Mouse (Mus musculus) cortical plate, adult 2 months (tissue): ENCODE data around the gene Uhrf1. TPM values are rescaled to one million over a fixed set of nuclear protein-coding genes. Genes with fewer than 3 reads are reported as not detected.

Source experiments
- H3K27ac ChIP-seq: fragments of 200-500 bp; 2 replicates; pipeline ENCODE4 v1.5.1; 2012; ENCODE audit warnings: low read length, control low read depth, inconsistent platforms; ENCODE audit not compliant: insufficient read depth
- H3K4me1 ChIP-seq: fragments of 200-500 bp; 2 replicates; pipeline ENCODE4 v1.6.1; 2011; ENCODE audit warnings: low read length; ENCODE audit not compliant: control insufficient read depth, insufficient read depth
- H3K4me3 ChIP-seq: fragments of 200-500 bp; 2 replicates; pipeline ENCODE4 v1.5.1; 2011; ENCODE audit warnings: mild to moderate bottlenecking, low read length, control low read depth; ENCODE audit not compliant: insufficient read depth
- CTCF ChIP-seq: fragments of 200-500 bp; IDR thresholded peaks from 2 replicates; pipeline ENCODE4 v1.5.1; 2011; ENCODE audit warnings: mild to moderate bottlenecking, control low read depth, low read length; ENCODE audit not compliant: insufficient read depth; ENCODE audit errors: extremely low read depth
- POLR2A ChIP-seq: fragments of 200-500 bp; IDR thresholded peaks from 2 replicates; pipeline ENCODE4 v1.6.1; 2011; ENCODE audit warnings: mild to moderate bottlenecking, low read length, control low read depth; ENCODE audit not compliant: insufficient read depth; ENCODE audit errors: extremely low read depth
- polyA plus RNA-seq: library from polyadenylated mRNA; depleted of rRNA; stranded (reverse); fragments of >200 nt; gene quantifications from 2 replicates; pipeline ENCODE4 v1.2.3, GENCODE M21; 2012

Uhrf1 gene
- polyA plus RNA-seq, 1 experiment = 1.8 TPM

- Histone ChIP-seq H3K27ac (no peak overlapping the region), H3K4me3 (no peak overlapping the region), H3K4me1 (peaks cover 1% of the 10 kb centered on the region; the same call in 1 of the 2 replicates)
- TF ChIP-seq CTCF (no peak), POLR2A (no peak)
These were observed 9.8 kb upstream of the Uhrf1 start for GRCm38 (mm10) chr17:56293291-56293690.

- no peak for TF ChIP-seq CTCF
- TF ChIP-seq POLR2A = no peak
- H3K4me3 ChIP-seq = no peak overlapping the region
- H3K4me1 ChIP-seq = peaks cover 1% of the 10 kb centered on the region; the same call in 1 of the 2 replicates
- H3K27ac ChIP-seq = no peak overlapping the region
These were observed 8.9 kb upstream of the Uhrf1 start for GRCm38 (mm10) chr17:56294241-56294640.

- H3K4me1 ChIP-seq = no peaks in the 10 kb centered on the region
- TF ChIP-seq CTCF (no peak), POLR2A (no peak)
- H3K27ac ChIP-seq = no peak overlapping the region
- H3K4me3 ChIP-seq = no peak overlapping the region
These were observed 6.9 kb upstream of the Uhrf1 start for GRCm38 (mm10) chr17:56296201-56296600.

GRCm38 (mm10) chr17:56298238-56298637, 4.9 kb upstream of the Uhrf1 start:
- Histone ChIP-seq H3K4me3 (no peak overlapping the region), H3K4me1 (no peaks in the 10 kb centered on the region), H3K27ac (no peak overlapping the region)
- TF ChIP-seq CTCF (no peak), POLR2A (no peak)

- Histone ChIP-seq H3K27ac (no peak within 1 kb of the TSS), H3K4me3 (no peak within 1 kb of the TSS), H3K4me1 (no peaks in the 10 kb centered on the region)
- TF ChIP-seq CTCF = no peak
- TF ChIP-seq POLR2A = no peak
These were observed 2.9 kb upstream of the Uhrf1 start, which contains the start of gene Arrdc5 for GRCm38 (mm10) chr17:56300186-56300585. Arrdc5 (minus strand) TSS chr17:56300286.

- H3K27ac ChIP-seq = no peak overlapping the region
These were observed 641 bp upstream of the Uhrf1 start for GRCm38 (mm10) chr17:56302363-56302996.

GRCm38 (mm10) chr17:56303847-56304586, 896 bp downstream of the Uhrf1 start:
- Histone ChIP-seq H3K4me1 (no peaks in the 10 kb centered on the region), H3K4me3 (peak overlapping the region; percentile 33), H3K27ac (no peak overlapping the region)
- TF ChIP-seq POLR2A (no peak), CTCF (no peak)

More at GRCm38 (mm10) chr17:56302363-56302996, 641 bp upstream of the Uhrf1 start:
- H3K4me1 ChIP-seq = no peaks in the 10 kb centered on the region
- H3K4me3 ChIP-seq = no peak overlapping the region
- TF ChIP-seq POLR2A (no peak), CTCF (no peak)

GRCm38 (mm10) chr17:56304718-56305117, 1.6 kb downstream of the Uhrf1 start:
- Histone ChIP-seq H3K4me3 (peak overlapping the region; percentile 33; the same call in 1 of the 2 replicates), H3K27ac (no peak overlapping the region), H3K4me1 (no peaks in the 10 kb centered on the region)
- no peak for TF ChIP-seq CTCF
- TF ChIP-seq POLR2A = no peak

- no peaks in the 10 kb centered on the region for H3K4me1 ChIP-seq
- TF ChIP-seq POLR2A = no peak
- no peak for TF ChIP-seq CTCF
- no peak overlapping the region for H3K27ac ChIP-seq
- no peak overlapping the region for H3K4me3 ChIP-seq
These were observed 2.0 kb downstream of the Uhrf1 start for GRCm38 (mm10) chr17:56305156-56305555.

- H3K4me3 ChIP-seq = no peak overlapping the region
- H3K4me1 ChIP-seq = no peaks in the 10 kb centered on the region
- H3K27ac ChIP-seq = no peak overlapping the region
- no peak for TF ChIP-seq POLR2A
- TF ChIP-seq CTCF = peak; percentile 20; the same call in 1 of the 2 replicates
These were observed 2.7 kb downstream of the Uhrf1 start for GRCm38 (mm10) chr17:56305826-56306225.
